Mouse (Mus musculus) spleen, adult 2 months (tissue): ENCODE data around the gene Olfr279. TPM values are rescaled to one million over a fixed set of nuclear protein-coding genes. Genes with fewer than 3 reads are reported as not detected.
A peak's percentile ranks its signal among the peaks of the same experiment; 100 is the strongest.
"Not testable (repeated sequence)": the region's sequence is repeated elsewhere in the genome, so short reads cannot be mapped to it uniquely, and the experiment has no call there.

Experiments
- DNase-seq, 2 experiments: peaks; one replicate each; pipeline versions ENCODE4 v3.0.0 to v3.0.0-alpha.2; 2012 to 2021; ENCODE audit warnings: low spot score in 2 of 2, low read depth in 1 of 2
- H3K27ac ChIP-seq: fragments of 200-500 bp; 2 replicates; pipeline ENCODE4 v1.5.1; 2012; ENCODE audit warnings: low read length, inconsistent platforms; ENCODE audit not compliant: insufficient read depth
- H3K27me3 ChIP-seq: fragments of 200-500 bp; 2 replicates; pipeline ENCODE4 v1.6.1; 2012; ENCODE audit warnings: mild to moderate bottlenecking, moderate library complexity, low read length, inconsistent platforms; ENCODE audit not compliant: control insufficient read depth, insufficient read depth
- H3K36me3 ChIP-seq: fragments of 200-500 bp; 2 replicates; pipeline ENCODE4 v1.6.1; 2012; ENCODE audit warnings: mild to moderate bottlenecking, low read length, inconsistent platforms; ENCODE audit not compliant: control insufficient read depth, insufficient read depth
- H3K4me1 ChIP-seq: fragments of 200-500 bp; 2 replicates; pipeline ENCODE4 v1.6.1; 2011; ENCODE audit warnings: inconsistent platforms; ENCODE audit not compliant: control insufficient read depth, insufficient read depth, insufficient read length
- H3K4me3 ChIP-seq: fragments of 200-500 bp; 2 replicates; pipeline ENCODE4 v1.5.1; 2011; ENCODE audit warnings: mild to moderate bottlenecking, inconsistent platforms; ENCODE audit not compliant: insufficient read depth, insufficient read length; ENCODE audit errors: extremely low read depth
- CTCF ChIP-seq: fragments of 200-500 bp; IDR thresholded peaks from 2 replicates; pipeline ENCODE4 v1.5.1; 2011; ENCODE audit warnings: mild to moderate bottlenecking, inconsistent platforms; ENCODE audit not compliant: insufficient read depth, insufficient read length, insufficient replicate concordance; ENCODE audit errors: extremely low read depth
- POLR2A ChIP-seq: fragments of 200-500 bp; IDR thresholded peaks from 2 replicates; pipeline ENCODE4 v1.6.1; 2011; ENCODE audit warnings: low read depth, low read length, inconsistent platforms
- WGBS: fragments of 180-500 bp; shearing (Covaris S2); methylation state at CpG from one replicate; pipeline ENCODE4 v1.1.7; 2018; 5-methylcytosine and 5-hydroxymethylcytosine counted together
- polyA plus RNA-seq: library from polyadenylated mRNA; depleted of rRNA; stranded (reverse); fragments of >200 nt; gene quantifications from 2 replicates; pipeline ENCODE4 v1.2.3, GENCODE M21; 2012

Gene Olfr279
- polyA plus RNA-seq, 1 experiment: not detected

DNA sequence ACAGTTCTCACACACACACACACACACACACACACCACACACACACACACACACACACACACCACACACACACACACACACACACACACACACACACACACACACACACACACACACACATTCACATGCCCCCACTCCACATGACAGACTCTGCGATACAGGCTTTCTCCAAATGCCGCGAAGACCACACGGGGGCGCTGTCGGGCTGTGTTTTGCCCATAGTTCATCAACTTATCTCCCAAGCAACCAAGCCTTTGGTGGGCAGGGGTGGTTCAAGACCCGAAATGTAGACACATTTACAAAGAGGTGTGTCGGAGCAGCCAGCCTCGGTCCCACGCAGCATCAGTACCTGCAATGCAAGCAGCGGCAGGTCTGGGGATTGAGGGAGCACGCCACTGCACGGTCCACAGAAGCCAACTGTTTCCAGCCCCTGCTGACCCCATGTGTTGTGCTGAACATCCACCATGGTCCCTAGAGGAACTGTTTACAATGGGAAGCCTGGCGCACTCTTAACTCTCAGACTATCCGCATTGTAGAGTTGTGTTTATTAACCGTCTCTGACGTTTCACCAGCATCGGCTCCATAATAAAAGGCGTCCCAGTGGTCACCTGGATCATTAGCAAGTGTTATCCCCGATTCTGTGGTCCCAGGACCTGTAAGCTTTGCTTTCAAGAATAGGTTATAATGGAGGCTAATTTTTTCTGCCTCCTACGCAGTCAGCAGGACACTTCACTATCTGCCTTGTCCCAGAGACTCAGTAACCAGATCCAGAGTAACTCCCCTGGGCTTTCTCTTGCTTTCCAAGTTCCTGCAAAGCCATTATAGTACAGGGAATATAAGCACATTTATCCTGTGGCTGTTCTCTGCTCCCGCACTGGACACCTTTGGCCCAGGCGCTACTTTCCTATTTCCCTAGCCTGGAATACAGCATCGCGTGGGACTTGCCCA lies 18.5 kb downstream of the Olfr279 start:
- 20% methylated on average over 25 of the region's 25 CpGs for WGBS
- peak; percentile 74 to 78 for DNase-seq
- peaks cover 24% of the 10 kb centered on the region; the same call in 1 of the 2 replicates for H3K4me1 ChIP-seq

DNA sequence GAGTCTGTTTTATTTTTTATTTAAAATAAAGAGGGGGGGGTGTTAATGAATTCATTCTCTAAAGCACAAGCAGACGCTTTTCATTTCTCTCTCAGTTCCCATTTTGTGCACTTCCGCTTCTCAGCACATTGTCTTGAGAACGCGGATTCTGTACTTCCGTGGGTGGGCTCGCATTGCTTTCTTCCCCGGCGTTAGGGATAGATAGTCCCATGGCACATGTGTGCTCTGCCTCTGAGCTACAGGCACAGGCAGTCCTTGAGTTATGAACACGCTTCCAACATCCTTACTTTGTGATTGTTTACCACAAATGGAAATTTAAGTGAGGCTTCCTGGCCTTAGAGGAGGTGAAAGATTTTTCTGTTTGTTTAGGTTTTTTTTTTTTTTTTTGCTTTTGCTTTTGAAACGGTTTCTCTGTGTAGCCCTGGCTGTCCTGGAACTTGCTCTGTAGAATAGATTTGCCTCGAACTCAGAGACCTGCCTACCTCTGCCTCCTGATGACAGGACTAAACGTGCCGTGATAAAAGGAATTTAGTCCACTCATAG lies 19.3 kb downstream of the Olfr279 start:
- WGBS: 19% methylated on average over 13 of the region's 13 CpGs
- H3K27me3 ChIP-seq: no peaks in the 10 kb centered on the region
- no peaks in the 10 kb centered on the region for H3K36me3 ChIP-seq
- peak overlapping the region; percentile 92 for H3K27ac ChIP-seq
- peak; percentile 60 to 71 for DNase-seq
- peak; percentile 40; the same call in 1 of the 2 replicates for TF ChIP-seq POLR2A
- no peak for TF ChIP-seq CTCF
- H3K4me3 ChIP-seq: no peak overlapping the region; the same call in 1 of the 2 replicates
- peaks cover 24% of the 10 kb centered on the region; the same call in 1 of the 2 replicates for H3K4me1 ChIP-seq

More for the DNA sequence above, 18.5 kb downstream of the Olfr279 start:
- peak overlapping the region; percentile 58 for H3K27ac ChIP-seq
- H3K27me3 ChIP-seq: no peaks in the 10 kb centered on the region
- H3K4me3 ChIP-seq: peak overlapping the region; percentile 57
- TF ChIP-seq CTCF (peak; percentile 93), POLR2A (no peak)
- H3K36me3 ChIP-seq: no peaks in the 10 kb centered on the region

DNA sequence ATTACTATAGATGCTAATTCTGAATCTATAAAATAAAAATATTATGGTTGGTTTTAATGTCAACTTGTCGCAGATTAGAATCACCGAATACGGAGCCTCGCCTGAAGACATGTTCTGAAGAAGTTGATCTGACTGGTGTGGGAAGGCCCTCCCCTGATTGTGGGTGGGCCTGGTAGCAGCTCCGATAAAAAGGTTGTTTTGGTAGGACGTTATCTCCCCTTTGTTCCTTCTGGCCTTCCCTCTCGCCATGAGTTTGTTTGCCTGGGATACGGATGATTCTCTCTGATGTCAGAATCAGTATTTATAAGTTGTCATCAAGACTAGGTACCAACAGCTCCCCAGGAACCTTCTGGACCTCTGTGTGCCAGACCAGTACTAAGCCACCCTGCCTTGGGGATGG lies 20.0 kb downstream of the Olfr279 start:
- DNase-seq: no peak
- TF ChIP-seq POLR2A: no peak
- TF ChIP-seq CTCF: no peak
- 59% methylated on average over 8 of the region's 8 CpGs for WGBS
- H3K27me3 ChIP-seq: no peaks in the 10 kb centered on the region
- no peaks in the 10 kb centered on the region for H3K36me3 ChIP-seq
- peaks cover 24% of the 10 kb centered on the region; the same call in 1 of the 2 replicates for H3K4me1 ChIP-seq
- H3K27ac ChIP-seq: peak overlapping the region; percentile 79
- H3K4me3 ChIP-seq: no peak overlapping the region

DNA sequence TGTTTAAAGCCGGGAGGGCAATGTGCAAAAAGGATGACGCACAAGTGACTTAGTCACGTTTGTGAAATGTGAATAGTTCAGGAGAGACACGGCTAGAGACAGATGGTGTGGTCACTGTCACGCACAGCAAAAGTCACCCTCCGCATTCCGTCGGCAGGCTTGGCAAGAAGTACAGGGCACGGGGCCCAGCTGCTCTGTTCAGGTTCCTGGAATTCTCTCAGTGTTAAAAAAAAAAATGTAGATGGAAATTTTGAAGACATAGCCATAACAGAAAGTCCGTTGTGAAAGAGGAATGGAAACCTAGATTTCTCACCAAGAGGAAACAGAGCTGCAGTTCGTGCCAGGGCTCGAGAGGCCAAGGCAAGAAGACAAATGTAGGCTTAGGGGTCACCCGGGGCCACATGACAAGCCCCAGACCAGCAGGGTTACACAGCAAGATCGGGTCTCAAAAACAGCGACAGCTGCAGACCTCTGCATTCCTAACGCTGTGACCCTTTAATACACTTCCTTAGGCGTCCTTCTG lies 20.7 kb downstream of the Olfr279 start:
- DNase-seq: peak; percentile 47 to 50
- H3K4me1 ChIP-seq: peaks cover 24% of the 10 kb centered on the region; the same call in 1 of the 2 replicates
- H3K27ac ChIP-seq: peak overlapping the region; percentile 82
- TF ChIP-seq POLR2A (no peak), CTCF (no peak)
- WGBS: 14% methylated on average over 17 of the region's 17 CpGs
- peak overlapping the region; percentile 11; the same call in 1 of the 2 replicates for H3K4me3 ChIP-seq
- H3K36me3 ChIP-seq: no peaks in the 10 kb centered on the region
- no peaks in the 10 kb centered on the region for H3K27me3 ChIP-seq

DNA sequence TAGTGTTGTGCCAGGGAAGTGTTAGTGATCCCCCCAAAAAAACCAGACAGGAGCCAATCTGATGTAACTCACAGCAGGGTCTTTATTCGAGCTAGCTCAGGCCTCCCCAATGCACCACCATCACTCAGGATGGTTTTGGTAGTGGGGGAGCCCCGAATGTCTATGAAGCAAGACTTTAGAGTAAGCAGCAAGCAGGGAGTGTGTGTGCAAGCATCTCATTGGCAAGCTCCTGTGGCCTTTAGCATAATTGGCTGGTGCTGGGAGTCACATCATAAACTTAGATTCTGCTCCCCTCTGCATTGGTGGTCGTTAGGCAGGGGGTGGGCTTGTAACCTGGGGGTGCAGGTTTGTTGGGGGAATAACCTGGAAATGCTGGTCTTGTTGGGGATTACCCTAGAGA lies 21.5 kb downstream of the Olfr279 start:
- not testable (repeated sequence) for H3K4me3 ChIP-seq, H3K36me3 ChIP-seq, H3K27me3 ChIP-seq, DNase-seq
- WGBS: 15% methylated on average over 3 of the region's 3 CpGs
- Histone ChIP-seq H3K27ac (peak overlapping the region; percentile 82), H3K4me1 (peaks cover 24% of the 10 kb centered on the region; the same call in 1 of the 2 replicates)

DNA sequence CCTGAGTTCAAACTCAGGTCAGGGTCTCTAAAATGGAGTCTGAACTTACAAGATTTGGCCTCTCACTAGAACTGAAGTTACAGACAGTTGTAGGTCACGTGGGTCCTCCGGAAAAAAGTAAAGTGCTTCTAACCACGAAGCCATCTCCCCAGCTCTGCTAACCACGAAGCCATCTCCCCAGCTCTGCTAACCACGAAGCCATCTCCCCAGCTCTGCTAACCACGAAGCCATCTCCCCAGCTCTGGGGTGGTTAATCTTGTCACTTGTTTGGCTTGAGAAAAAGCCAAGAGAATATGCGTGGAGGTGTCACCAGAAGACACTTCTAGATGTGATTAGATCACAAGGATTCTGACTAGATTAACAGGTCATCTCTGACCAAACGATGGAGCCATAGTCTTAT lies 21.9 kb downstream of the Olfr279 start:
- Histone ChIP-seq H3K4me3 (no peak overlapping the region), H3K4me1 (peaks cover 24% of the 10 kb centered on the region; the same call in 1 of the 2 replicates), H3K36me3 (peaks cover 5% of the 10 kb centered on the region), H3K27me3 (no peaks in the 10 kb centered on the region), H3K27ac (peak overlapping the region; percentile 82)
- TF ChIP-seq CTCF: no peak
- TF ChIP-seq POLR2A: no peak
- peak in 1 of 2 experiments; percentile 47 for DNase-seq
- WGBS: 9% methylated on average over 8 of the region's 8 CpGs

DNA sequence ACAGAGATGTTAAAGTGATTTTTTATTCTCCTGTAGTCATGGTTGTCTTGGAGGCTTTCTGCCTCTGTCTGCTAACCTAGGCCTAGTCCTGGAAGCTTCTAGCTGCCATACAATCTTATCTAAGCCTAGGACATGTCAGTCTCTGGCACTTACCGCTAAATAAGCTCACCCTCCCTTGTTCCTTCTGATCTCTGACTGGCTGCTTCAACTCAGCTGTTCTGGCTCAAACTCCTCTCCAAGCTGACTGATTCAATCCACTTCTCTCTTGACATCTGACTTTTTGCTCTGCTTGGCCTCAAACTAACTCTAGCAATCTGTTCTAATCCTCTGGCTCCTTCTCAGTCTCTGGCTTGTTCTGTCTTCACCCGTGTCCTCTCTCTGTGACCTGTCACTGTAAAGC lies 22.6 kb downstream of the Olfr279 start:
- H3K4me1 ChIP-seq: peaks cover 24% of the 10 kb centered on the region; the same call in 1 of the 2 replicates
- not testable (repeated sequence) for H3K4me3 ChIP-seq, H3K27ac ChIP-seq, DNase-seq, H3K27me3 ChIP-seq
- peaks cover 10% of the 10 kb centered on the region for H3K36me3 ChIP-seq
- 82% methylated on average over 2 of the region's 2 CpGs for WGBS
